Mouse (Mus musculus) embryonic facial prominence, embryonic 12.5 days (tissue): ENCODE measurements around the gene Scrt2. TPM values are rescaled to one million over a fixed set of nuclear protein-coding genes. Genes with fewer than 3 reads are reported as not detected.

Experiments used
- ATAC-seq: fragments of 200-750 bp; cut with Nextera tagmentation; 2 replicates; pipeline ENCODE4 v1.8.0; 2017; ENCODE audit not compliant: insufficient number of reproducible peaks, insufficient read depth, low FRiP score, low TSS enrichment
- H3K27ac ChIP-seq: fragments of 300-500 bp; sonication (generic); 2 replicates; pipeline ENCODE4 v1.5.1; 2016; ENCODE audit warnings: mild to moderate bottlenecking
- H3K27me3 ChIP-seq: fragments of 300-500 bp; sonication (generic); 2 replicates; pipeline ENCODE4 v1.6.1; 2016; ENCODE audit warnings: mild to moderate bottlenecking, moderate library complexity
- H3K36me3 ChIP-seq: fragments of 300-500 bp; sonication (generic); 2 replicates; pipeline ENCODE4 v1.6.1; 2016; ENCODE audit warnings: mild to moderate bottlenecking
- H3K4me1 ChIP-seq: fragments of 300-500 bp; sonication (generic); 2 replicates; pipeline ENCODE4 v1.6.1; 2016
- H3K4me2 ChIP-seq: fragments of 300-500 bp; sonication (generic); replicated peaks from 2 replicates; pipeline ENCODE4 v1.6.1; 2016; ENCODE audit warnings: mild to moderate bottlenecking, moderate library complexity
- H3K4me3 ChIP-seq: fragments of 300-500 bp; sonication (generic); 2 replicates; pipeline ENCODE4 v1.5.1; 2016; ENCODE audit warnings: mild to moderate bottlenecking
- H3K9ac ChIP-seq: fragments of 300-500 bp; sonication (generic); 2 replicates; pipeline ENCODE4 v1.6.1; 2016; ENCODE audit warnings: mild to moderate bottlenecking, moderate library complexity
- H3K9me3 ChIP-seq: fragments of 300-500 bp; sonication (generic); 2 replicates; pipeline ENCODE4 v1.6.1; 2016; ENCODE audit warnings: mild to moderate bottlenecking, moderate library complexity
- WGBS: fragments of 180-500 bp; shearing (Covaris S2); methylation state at CpG from one replicate; pipeline ENCODE4 v1.1.7; 2016; 5-methylcytosine and 5-hydroxymethylcytosine counted together
- polyA plus RNA-seq: library from polyadenylated mRNA; unstranded; fragments of >200 nt; fragmentation: Nextera tagmentation; extraction: Ambion mirVana; gene quantifications from 2 replicates; pipeline ENCODE4 v1.2.1, GENCODE M21; 2016

Scrt2 gene
- 1.4 and 1.9 TPM in 2 replicates for polyA plus RNA-seq

GRCm38 (mm10) chr2:152080685-152081541 lies at the start of gene Scrt2:
Scrt2 (plus strand) TSS chr2:152081529.
- H3K27me3 ChIP-seq: peaks cover 75% of the 10 kb centered on the region
- peak within 1 kb of the TSS; percentile 33; the same call in 1 of the 2 replicates for H3K9ac ChIP-seq
- H3K9me3 ChIP-seq: no peaks in the 10 kb centered on the region
- H3K4me2 ChIP-seq: peak within 1 kb of the TSS; percentile 66
- no peak for ATAC-seq
- no peaks in the 10 kb centered on the region for H3K36me3 ChIP-seq
- WGBS: 1% methylated on average over 24 of the region's 24 CpGs
- peak within 1 kb of the TSS; percentile 50; the same call in 1 of the 2 replicates for H3K27ac ChIP-seq
- peaks cover 12% of the 10 kb centered on the region for H3K4me1 ChIP-seq
- peak within 1 kb of the TSS; percentile 36 for H3K4me3 ChIP-seq

GRCm38 (mm10) chr2:152040101-152040500 lies 41.2 kb upstream of the Scrt2 start:
- peaks cover 4% of the 10 kb centered on the region; the same call in 1 of the 2 replicates for H3K9me3 ChIP-seq
- H3K36me3 ChIP-seq: no peaks in the 10 kb centered on the region
- no peaks in the 10 kb centered on the region for H3K4me1 ChIP-seq
- no peak for ATAC-seq
- H3K9ac ChIP-seq: no peak overlapping the region
- H3K27me3 ChIP-seq: peaks cover 17% of the 10 kb centered on the region; the same call in 1 of the 2 replicates
- no peak overlapping the region for H3K27ac ChIP-seq
- H3K4me2 ChIP-seq: no peak overlapping the region
- H3K4me3 ChIP-seq: no peak overlapping the region

- Histone ChIP-seq H3K9ac (no peak overlapping the region), H3K27ac (peak overlapping the region; percentile 30; the same call in 1 of the 2 replicates), H3K9me3 (no peaks in the 10 kb centered on the region), H3K4me1 (peaks cover 14% of the 10 kb centered on the region), H3K36me3 (no peaks in the 10 kb centered on the region), H3K27me3 (peaks cover 71% of the 10 kb centered on the region), H3K4me2 (peak overlapping the region; percentile 98; the same call in 1 of the 2 replicates), H3K4me3 (no peak overlapping the region)
- ATAC-seq: 0 out of 2 replicates have a peak, but pooled peaks have one; percentile 16
- WGBS: 2% methylated on average over 25 of the region's 25 CpGs
Observed at GRCm38 (mm10) chr2:152047116-152048002, 34.0 kb upstream of the Scrt2 start.

GRCm38 (mm10) chr2:152048003-152048980 lies 33.0 kb upstream of the Scrt2 start:
- Histone ChIP-seq H3K4me2 (peak overlapping the region; percentile 98), H3K36me3 (no peaks in the 10 kb centered on the region), H3K4me1 (peaks cover 14% of the 10 kb centered on the region), H3K27me3 (peaks cover 74% of the 10 kb centered on the region), H3K27ac (peak overlapping the region; percentile 30; the same call in 1 of the 2 replicates), H3K4me3 (peak overlapping the region; percentile 53), H3K9ac (peak overlapping the region; percentile 68), H3K9me3 (no peaks in the 10 kb centered on the region)
- WGBS: under 1% methylated on average over 35 of the region's 82 CpGs
- ATAC-seq: no peak

- Histone ChIP-seq H3K27me3 (peaks cover 74% of the 10 kb centered on the region), H3K27ac (no peak overlapping the region), H3K9me3 (no peaks in the 10 kb centered on the region), H3K36me3 (no peaks in the 10 kb centered on the region), H3K4me2 (peak overlapping the region; percentile 98), H3K4me1 (peaks cover 14% of the 10 kb centered on the region), H3K9ac (peak overlapping the region; percentile 68), H3K4me3 (peak overlapping the region; percentile 53)
- no peak for ATAC-seq
- WGBS: under 1% methylated on average over 24 of the region's 24 CpGs
Observed at GRCm38 (mm10) chr2:152048981-152049441, 32.3 kb upstream of the Scrt2 start.

GRCm38 (mm10) chr2:152049611-152050270 lies 31.6 kb upstream of the Scrt2 start:
- Histone ChIP-seq H3K4me1 (peaks cover 14% of the 10 kb centered on the region), H3K9me3 (no peaks in the 10 kb centered on the region), H3K4me2 (peak overlapping the region; percentile 98; the same call in 1 of the 2 replicates), H3K9ac (no peak overlapping the region), H3K27me3 (peaks cover 68% of the 10 kb centered on the region), H3K36me3 (no peaks in the 10 kb centered on the region), H3K27ac (no peak overlapping the region), H3K4me3 (no peak overlapping the region)
- WGBS: 3% methylated on average over 13 of the region's 13 CpGs
- ATAC-seq: no peak

- no peak for ATAC-seq
Observed at GRCm38 (mm10) chr2:152050316-152050715, 31.0 kb upstream of the Scrt2 start.

GRCm38 (mm10) chr2:152051985-152052384 lies 29.3 kb upstream of the Scrt2 start:
- Histone ChIP-seq H3K9ac (no peak overlapping the region), H3K27ac (no peak overlapping the region), H3K4me1 (peaks cover 14% of the 10 kb centered on the region), H3K4me3 (no peak overlapping the region), H3K36me3 (no peaks in the 10 kb centered on the region), H3K9me3 (no peaks in the 10 kb centered on the region), H3K27me3 (peaks cover 59% of the 10 kb centered on the region), H3K4me2 (no peak overlapping the region)
- ATAC-seq: no peak
- WGBS: 69% methylated on average over 3 of the region's 3 CpGs

More at GRCm38 (mm10) chr2:152050316-152050715, 31.0 kb upstream of the Scrt2 start:
- Histone ChIP-seq H3K4me3 (no peak overlapping the region), H3K9ac (no peak overlapping the region), H3K27ac (no peak overlapping the region), H3K4me1 (peaks cover 14% of the 10 kb centered on the region), H3K27me3 (peaks cover 68% of the 10 kb centered on the region), H3K9me3 (no peaks in the 10 kb centered on the region), H3K36me3 (no peaks in the 10 kb centered on the region), H3K4me2 (no peak overlapping the region)
- WGBS: 5% methylated on average over 7 of the region's 7 CpGs

GRCm38 (mm10) chr2:152055406-152055805 lies 25.9 kb upstream of the Scrt2 start:
- Histone ChIP-seq H3K27me3 (peaks cover 41% of the 10 kb centered on the region), H3K36me3 (no peaks in the 10 kb centered on the region), H3K4me3 (no peak overlapping the region), H3K9ac (no peak overlapping the region), H3K27ac (no peak overlapping the region), H3K4me2 (no peak overlapping the region), H3K9me3 (no peaks in the 10 kb centered on the region), H3K4me1 (no peaks in the 10 kb centered on the region)
- WGBS: 62% methylated on average over 1 of the region's 1 CpGs
- no peak for ATAC-seq
